Mouse (Mus musculus): ENCODE results near the gene Phf8.

GRCm38 (mm10) chrX:151553356-151553755, 32.9 kb downstream of the Phf8 start:
- TF ChIP-seq EP300 (IDR thresholded peaks at IDR 0.05; ENCODE audit: low read depth) (no peak), CTCF (IDR thresholded peaks at IDR 0.05; ENCODE audit: low read depth) (no peak)

Data from liver, embryonic 14.5 days (tissue).